Comparison of ENCODE assay signal across 8 mouse cellular contexts in genomic region chrX:74296538-74297448, GRCm38 (mm10). TPM values are rescaled to one million over a fixed set of nuclear protein-coding genes. Genes with fewer than 3 reads are reported as not detected.
DNase-seq lines count a peak whose midpoint lies in the region; ATAC-seq lines count a peak whose summit lies in the region.

TSS of gene Atp6ap1 (plus strand) at chrX:74297097.

- peak within 1 kb of the TSS; percentile 66 for H3K4me2 ChIP-seq in embryonic facial prominence, embryonic 13.5 days
- H3K4me2 ChIP-seq in limb, embryonic 13.5 days (replicated peaks), result peak within 1 kb of the TSS; percentile 72
- peak within 1 kb of the TSS; percentile 78 for H3K4me2 ChIP-seq in midbrain, embryonic 16.5 days (ENCODE audit: low read length)

- H3K9ac ChIP-seq in embryonic facial prominence, embryonic 13.5 days, result peak within 1 kb of the TSS; percentile 82
- peak within 1 kb of the TSS; percentile 82 for H3K9ac ChIP-seq in limb, embryonic 13.5 days
- H3K9ac ChIP-seq in midbrain, embryonic 16.5 days (ENCODE audit: low read depth, low read length), result peak within 1 kb of the TSS; percentile 84

- H3K4me1 ChIP-seq in embryonic facial prominence, embryonic 13.5 days, result no peaks in the 10 kb centered on the region
- H3K4me1 ChIP-seq in limb, embryonic 13.5 days, result peaks cover 4% of the 10 kb centered on the region; the same call in 1 of the 2 replicates
- H3K4me1 ChIP-seq in midbrain, embryonic 16.5 days (ENCODE audit: control insufficient read depth, insufficient read depth, low read length), result peaks cover 11% of the 10 kb centered on the region

- WGBS in embryonic facial prominence, embryonic 13.5 days, result 22% methylated on average over 37 of the region's 37 CpGs
- 19% methylated on average over 37 of the region's 37 CpGs for WGBS in limb, embryonic 13.5 days
- 22% methylated on average over 37 of the region's 37 CpGs for WGBS in midbrain, embryonic 16.5 days

- H3K9me3 ChIP-seq in embryonic facial prominence, embryonic 13.5 days, result no peaks in the 10 kb centered on the region
- H3K9me3 ChIP-seq in limb, embryonic 13.5 days, result no peaks in the 10 kb centered on the region
- H3K9me3 ChIP-seq in midbrain, embryonic 16.5 days (replicated peaks; ENCODE audit: control insufficient read depth, low read length, poor library complexity, severe bottlenecking), result no peaks in the 10 kb centered on the region

- no peaks in the 10 kb centered on the region for H3K27me3 ChIP-seq in embryonic facial prominence, embryonic 13.5 days
- H3K27me3 ChIP-seq in limb, embryonic 13.5 days, result no peaks in the 10 kb centered on the region
- no peaks in the 10 kb centered on the region for H3K27me3 ChIP-seq in midbrain, embryonic 16.5 days (ENCODE audit: control insufficient read depth, insufficient read depth, low read depth, low read length)

- peak within 1 kb of the TSS; percentile 69 for H3K27ac ChIP-seq in embryonic facial prominence, embryonic 13.5 days
- H3K27ac ChIP-seq in limb, embryonic 13.5 days, result no peak within 1 kb of the TSS; the same call in 1 of the 2 replicates
- H3K27ac ChIP-seq in midbrain, embryonic 16.5 days (ENCODE audit: low read length), result peak within 1 kb of the TSS; percentile 85

- ATAC-seq in embryonic facial prominence, embryonic 13.5 days (ENCODE audit: insufficient number of reproducible peaks, insufficient read depth, low FRiP score, low TSS enrichment, low read depth), result peak; percentile 95
- peak; percentile 98 for ATAC-seq in limb, embryonic 13.5 days (ENCODE audit: low FRiP score, low read depth)
- ATAC-seq in midbrain, embryonic 16.5 days, result peak; percentile 99

- H3K4me3 ChIP-seq in embryonic facial prominence, embryonic 13.5 days, result peak within 1 kb of the TSS; percentile 64
- peak within 1 kb of the TSS; percentile 61 for H3K4me3 ChIP-seq in limb, embryonic 13.5 days
- peak within 1 kb of the TSS; percentile 64 for H3K4me3 ChIP-seq in midbrain, embryonic 16.5 days (ENCODE audit: low read depth, low read length)

- H3K36me3 ChIP-seq in embryonic facial prominence, embryonic 13.5 days, result peaks cover 18% of the 10 kb centered on the region
- peaks cover 30% of the 10 kb centered on the region; the same call in 1 of the 2 replicates for H3K36me3 ChIP-seq in limb, embryonic 13.5 days
- 0 out of 2 replicates have a peak, but pooled peaks cover 3% of the 10 kb centered on the region for H3K36me3 ChIP-seq in midbrain, embryonic 16.5 days (ENCODE audit: control insufficient read depth, insufficient read depth, low read length)

- peak; percentile 94 for DNase-seq in 3134 (ENCODE audit: extremely low read depth, insufficient read length, low spot score)
- DNase-seq in adrenal gland, postnatal 36 days, result peak; percentile 92 to 93
- DNase-seq in heart, adult 18-20 months, result peak; percentile 97
- peak; percentile 95 for DNase-seq in kidney, adult 8-10 months
- DNase-seq in spleen, postnatal 10 days (ENCODE audit: low spot score in 2 of 2), result peak; percentile 88 to 95

RNA-seq across cellular contexts. Expression of gene Atp6ap1, which starts in this region (rescaled TPM):
- 100 to 1,000 TPM; 235 to 239 TPM for total RNA-seq in adrenal gland, postnatal 36 days (2021)
- 124 and 133 TPM in 2 replicates for polyA plus RNA-seq in embryonic facial prominence, embryonic 13.5 days (2015; fragmentation: Nextera tagmentation; extraction: Ambion mirVana)
- total RNA-seq in heart, adult 18-20 months (2021), result 100 to 1,000 TPM; 130 to 139 TPM
- polyA plus RNA-seq in limb, embryonic 13.5 days (2015; fragmentation: Nextera tagmentation; extraction: Ambion mirVana), result 127 and 128 TPM in 2 replicates
- polyA plus RNA-seq in midbrain, embryonic 16.5 days (2015; fragmentation: Nextera tagmentation; extraction: Ambion mirVana), result 317 and 348 TPM in 2 replicates
